Mouse (Mus musculus) ES-E14 (cell line): ENCODE data around the gene Agap1.

Experiments used
- CHD2 ChIP-seq: IDR thresholded peaks from 2 replicates; pipeline ENCODE4 v1.6.1; 2014; ENCODE audit warnings: mild to moderate bottlenecking, low read depth, low read length, inconsistent platforms
- HCFC1 ChIP-seq: IDR thresholded peaks from 2 replicates; pipeline ENCODE4 v1.6.1; 2012; ENCODE audit warnings: low read length, inconsistent platforms, borderline replicate concordance; ENCODE audit not compliant: insufficient read depth
- MAFK ChIP-seq: IDR thresholded peaks from 2 replicates; pipeline ENCODE4 v1.6.1; 2014; ENCODE audit warnings: mild to moderate bottlenecking, low read depth, low read length, inconsistent platforms; ENCODE audit not compliant: insufficient read depth
- ZC3H11A ChIP-seq: IDR thresholded peaks from 2 replicates; pipeline ENCODE4 v1.6.1; 2012; ENCODE audit warnings: low read depth, mild to moderate bottlenecking, inconsistent platforms, low read length, borderline replicate concordance

GRCm38 (mm10) chr1:89922883-89923641 lies 468.5 kb downstream of the Agap1 start:
- TF ChIP-seq MAFK (no peak), ZC3H11A (no peak), HCFC1 (no peak), CHD2 (no peak)
